Mouse (Mus musculus): ENCODE measurements at regions not wholly inside any gene's neighbourhood (a gene's known extent, or its start where the extent isn't known, plus 50 kb on each side); places are given as distances from the start of the nearest gene placed in this dataset.

GRCm38 (mm10) chr15:24682167-24682566 lies 731.4 kb downstream of the Basp1 start:
- no peak overlapping the region for H3K4me3 ChIP-seq (replicated peaks in 1 of 3; ENCODE audit: low read depth in 2 of 3, low read length in 2 of 3, poor library complexity in 1 of 3)
- no peak overlapping the region for H3K4me2 ChIP-seq (ENCODE audit: insufficient read depth, low read depth, poor library complexity, severe bottlenecking)
- H3K27me3 ChIP-seq (replicated peaks) = no peaks in the 10 kb centered on the region
- no peaks in the 10 kb centered on the region for H3K79me2 ChIP-seq (replicated peaks; ENCODE audit: control insufficient read depth, extremely low read depth, insufficient read depth, poor library complexity, severe bottlenecking)
- H3K27ac ChIP-seq (ENCODE audit: insufficient read depth, low read depth) = no peak overlapping the region
- H3K9me3 ChIP-seq (replicated peaks; ENCODE audit: low read length) = no peaks in the 10 kb centered on the region
- H3K4me1 ChIP-seq (ENCODE audit: control insufficient read depth in 1 of 2, insufficient read depth in 2 of 2) = no peaks in the 10 kb centered on the region
- in situ Hi-C loops (cut with MboI; ENCODE audit: low pct_ligation_motif_present, low pct_unique_long_range_greater_than_20kb, low sequenced_read_pairs) (no loop called here), dilution Hi-C loops (cut with MboI; ENCODE audit: extremely low pct_ligation_motif_present, extremely low pct_unique_long_range_greater_than_20kb, low sequenced_read_pairs) (no loop called here)
- no peak overlapping the region for H3K9ac ChIP-seq (ENCODE audit: insufficient read depth, low read depth)
- no peak for DNase-seq (ENCODE audit: extremely low read depth)
- no peaks in the 10 kb centered on the region for H3K36me3 ChIP-seq (replicated peaks in 1 of 2; ENCODE audit: control insufficient read depth in 1 of 2, insufficient read depth in 1 of 2, low read length in 1 of 2)
- TF ChIP-seq BHLHE40 (IDR thresholded peaks at IDR 0.05; ENCODE audit: low read depth, low read length) (no peak), KAT2A (IDR thresholded peaks at IDR 0.05; ENCODE audit: insufficient replicate concordance, low read length) (no peak), CTCF (conservative IDR thresholded peaks at IDR 0.05 in 1 of 2, IDR thresholded peaks at IDR 0.05 in 1 of 2; ENCODE audit: low read depth in 2 of 2, low read length in 2 of 2) (no peak), POLR2A (IDR thresholded peaks at IDR 0.05; ENCODE audit: low read depth, low read length) (no peak), MEF2A (IDR thresholded peaks at IDR 0.05; ENCODE audit: borderline replicate concordance, low read depth, low read length) (no peak), CHD2 (IDR thresholded peaks at IDR 0.05; ENCODE audit: low read length) (no peak), TBP (conservative IDR thresholded peaks at IDR 0.05; ENCODE audit: low read depth, low read length) (no peak), RAD21 (IDR thresholded peaks at IDR 0.05; ENCODE audit: low read depth, low read length) (no peak), MAFK (IDR thresholded peaks at IDR 0.05; ENCODE audit: insufficient replicate concordance, low read length) (no peak), UBTF (IDR thresholded peaks at IDR 0.05; ENCODE audit: low read depth, low read length) (no peak), ZKSCAN1 (IDR thresholded peaks at IDR 0.05; ENCODE audit: borderline replicate concordance, low read depth, low read length) (no peak), ETS1 (conservative IDR thresholded peaks at IDR 0.05; ENCODE audit: low read depth, low read length) (no peak), JUND (conservative IDR thresholded peaks at IDR 0.05; ENCODE audit: low read depth, low read length) (no peak), MAX (IDR thresholded peaks at IDR 0.05; ENCODE audit: low read length) (no peak)

- dilution Hi-C loops (cut with MboI; ENCODE audit: extremely low pct_ligation_motif_present, extremely low pct_unique_long_range_greater_than_20kb, low sequenced_read_pairs) = no loop called here
- in situ Hi-C loops (cut with MboI; ENCODE audit: low pct_ligation_motif_present, low pct_unique_long_range_greater_than_20kb, low sequenced_read_pairs) = no loop called here
- Histone ChIP-seq H3K9ac (ENCODE audit: insufficient read depth, low read depth) (no peak overlapping the region), H3K27ac (ENCODE audit: insufficient read depth, low read depth) (no peak overlapping the region), H3K79me2 (replicated peaks; ENCODE audit: control insufficient read depth, extremely low read depth, insufficient read depth, poor library complexity, severe bottlenecking) (no peaks in the 10 kb centered on the region), H3K27me3 (replicated peaks) (no peaks in the 10 kb centered on the region), H3K4me2 (ENCODE audit: insufficient read depth, low read depth, poor library complexity, severe bottlenecking) (no peak overlapping the region), H3K4me1 (ENCODE audit: control insufficient read depth in 1 of 2, insufficient read depth in 2 of 2) (no peaks in the 10 kb centered on the region), H3K36me3 (replicated peaks in 1 of 2; ENCODE audit: control insufficient read depth in 1 of 2, insufficient read depth in 1 of 2, low read length in 1 of 2) (no peaks in the 10 kb centered on the region), H3K4me3 (replicated peaks in 1 of 3; ENCODE audit: low read depth in 2 of 3, low read length in 2 of 3, poor library complexity in 1 of 3) (no peak overlapping the region), H3K9me3 (replicated peaks; ENCODE audit: low read length) (peaks cover 2% of the 10 kb centered on the region)
- no peak for DNase-seq (ENCODE audit: extremely low read depth)
- no peak for TF ChIP-seq SMC3 (IDR thresholded peaks at IDR 0.05; ENCODE audit: low read depth, low read length)
- TF ChIP-seq GABPA (IDR thresholded peaks at IDR 0.05; ENCODE audit: insufficient replicate concordance, low read depth, low read length) = no peak
- no peak for TF ChIP-seq USF2 (conservative IDR thresholded peaks at IDR 0.05; ENCODE audit: low read depth, low read length)
- no peak for TF ChIP-seq MAZ (IDR thresholded peaks at IDR 0.05; ENCODE audit: low read depth, low read length)
- TF ChIP-seq USF1 (IDR thresholded peaks at IDR 0.05; ENCODE audit: low read depth, low read length) = no peak
- no peak for TF ChIP-seq SIN3A (IDR thresholded peaks at IDR 0.05; ENCODE audit: low read length)
- no peak for TF ChIP-seq MYC (IDR thresholded peaks at IDR 0.05; ENCODE audit: low read depth, low read length)
- no peak for TF ChIP-seq TCF12 (IDR thresholded peaks at IDR 0.05; ENCODE audit: low read depth, low read length)
Observed at GRCm38 (mm10) chr15:24648938-24649337, 764.6 kb downstream of the Basp1 start.

All from CH12.LX (cell line).